Mouse (Mus musculus) urinary bladder, adult 2 months (tissue): ENCODE data around the gene Plac8. TPM values are rescaled to one million over a fixed set of nuclear protein-coding genes. Genes with fewer than 3 reads are reported as not detected.

Experiments used
- DNase-seq: peaks from one replicate; pipeline ENCODE4 v3.0.0; 2022; ENCODE audit warnings: low spot score
- polyA plus RNA-seq: library from polyadenylated mRNA; depleted of rRNA; stranded (reverse); fragments of >200 nt; gene quantifications from 2 replicates; pipeline ENCODE4 v1.2.3, GENCODE M21; 2012; rRNA removed

The Plac8 gene
- polyA plus RNA-seq: 117 and 123 TPM in 2 replicates

GRCm38 (mm10) chr5:100572069-100572468, at the start of gene Plac8:
Gene Plac8, minus strand, starts transcription at chr5:100572245.
- DNase-seq: no peak

GRCm38 (mm10) chr5:100620952-100621351, 48.9 kb upstream of the Plac8 start:
- DNase-seq: no peak

- DNase-seq: no peak
These were observed 47.7 kb upstream of the Plac8 start for GRCm38 (mm10) chr5:100619586-100620275.

DNA sequence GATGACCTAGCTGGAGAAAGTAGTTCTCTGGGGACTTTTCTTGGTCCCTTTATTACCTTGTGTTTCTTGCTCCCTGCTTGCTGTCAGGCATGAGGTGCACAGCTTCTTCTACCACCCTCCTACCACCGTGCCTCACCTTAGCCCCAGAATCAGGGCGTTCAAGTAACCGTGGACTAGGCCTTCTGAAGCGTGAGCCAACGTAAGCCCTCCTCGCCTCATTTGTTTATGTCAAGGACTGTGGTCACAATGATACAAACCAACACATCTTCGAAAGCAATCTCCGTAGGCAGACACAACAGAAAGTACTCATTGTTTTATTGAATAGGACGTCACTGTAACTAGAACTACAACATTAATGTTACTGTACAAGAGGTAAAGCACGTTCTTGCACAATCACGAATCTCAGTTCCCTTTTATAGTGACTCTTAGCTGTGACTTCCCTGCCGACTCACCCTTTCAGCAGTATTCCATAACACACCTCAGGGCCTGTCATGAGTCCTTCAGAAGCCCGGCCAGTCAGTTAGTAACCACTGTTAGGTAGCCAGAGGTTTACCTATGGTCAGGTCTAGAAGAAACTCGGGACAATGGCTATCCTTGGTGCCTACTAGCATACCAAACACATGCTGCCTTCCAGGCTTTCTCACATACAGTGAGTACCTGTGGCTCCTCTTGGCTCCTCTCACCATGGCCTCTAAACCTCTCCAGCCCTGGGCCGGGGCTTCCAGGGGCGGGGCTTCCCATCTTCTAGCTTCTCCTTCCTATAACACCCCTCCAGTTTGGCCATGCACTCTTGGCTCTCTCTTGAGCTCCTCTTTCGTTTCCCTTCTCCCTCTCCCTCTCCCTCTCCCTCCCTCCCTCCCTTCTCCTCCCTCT, 42.1 kb upstream of the Plac8 start:
- DNase-seq: no peak

DNA sequence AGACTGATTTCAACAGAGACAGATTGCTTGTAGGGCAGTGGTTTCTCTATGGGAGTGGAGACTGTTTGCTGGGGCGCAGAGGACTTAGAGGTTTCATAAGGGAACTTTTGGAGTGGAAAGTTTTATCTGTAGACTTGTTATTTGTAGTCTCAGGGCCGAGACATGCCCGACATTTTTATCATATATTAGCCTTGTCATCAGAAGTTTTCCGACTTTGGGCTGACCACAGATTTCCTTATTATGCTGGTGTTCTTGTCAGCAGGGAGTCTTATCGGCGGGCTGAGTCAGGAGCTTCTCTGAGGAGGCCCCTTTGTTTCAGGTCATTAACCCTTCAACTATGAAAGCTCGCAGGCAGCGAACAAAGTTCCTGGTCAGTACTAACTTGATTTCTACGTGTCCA, 35.8 kb upstream of the Plac8 start:
- DNase-seq: no peak

DNA sequence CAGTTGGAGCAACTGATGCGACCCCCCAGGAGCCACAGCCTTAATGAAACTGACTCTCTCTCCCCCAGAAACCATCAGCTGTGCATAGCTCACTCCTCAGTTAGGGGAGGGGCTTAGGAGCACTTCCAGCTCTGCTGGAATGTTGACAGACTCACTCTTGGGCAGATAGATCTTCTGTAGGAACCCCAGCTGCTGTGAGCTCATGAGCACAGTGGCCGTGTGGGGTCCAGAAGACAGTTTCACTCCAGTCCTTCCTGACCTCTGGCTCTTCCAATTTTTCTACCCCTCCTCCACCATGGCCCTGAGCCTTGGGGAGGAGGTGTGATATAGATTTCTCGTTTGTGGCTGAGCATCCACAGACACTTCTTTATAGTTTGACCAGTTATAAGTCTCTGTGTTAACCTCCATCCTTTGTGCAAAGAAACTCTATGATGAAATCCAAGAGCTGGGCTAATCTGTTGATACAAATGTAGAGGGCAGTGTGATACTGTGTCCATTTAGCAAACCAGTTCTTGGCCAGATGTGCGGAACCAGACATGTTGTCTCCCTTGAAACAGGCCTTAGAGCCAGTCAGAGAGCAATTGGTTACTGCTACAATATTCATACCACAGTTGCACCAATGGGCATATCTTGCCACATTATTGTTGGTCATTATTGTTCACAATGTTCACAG, 35.2 kb upstream of the Plac8 start:
- DNase-seq: no peak

- no peak for DNase-seq
These were observed 33.8 kb upstream of the Plac8 start for GRCm38 (mm10) chr5:100605828-100606229.

DNA sequence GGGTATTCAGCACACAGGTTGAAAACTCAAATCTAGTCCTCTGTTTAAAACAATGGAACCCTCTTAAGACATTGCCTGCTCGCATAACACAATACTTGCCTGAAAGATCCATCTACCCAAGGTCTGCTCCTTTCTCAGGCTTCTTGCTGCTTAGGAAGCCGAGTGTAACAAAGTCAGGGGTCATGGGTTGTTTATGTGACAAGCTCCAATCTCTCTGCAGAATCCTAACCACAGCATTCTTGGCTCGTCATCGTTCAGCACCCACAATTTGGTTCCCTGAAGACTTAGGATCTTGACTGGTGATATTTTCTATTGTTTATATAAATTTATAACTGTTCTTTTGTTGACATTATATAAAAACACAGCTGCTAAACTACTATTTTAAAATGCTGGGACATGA, 32.0 kb upstream of the Plac8 start:
- DNase-seq: no peak

DNA sequence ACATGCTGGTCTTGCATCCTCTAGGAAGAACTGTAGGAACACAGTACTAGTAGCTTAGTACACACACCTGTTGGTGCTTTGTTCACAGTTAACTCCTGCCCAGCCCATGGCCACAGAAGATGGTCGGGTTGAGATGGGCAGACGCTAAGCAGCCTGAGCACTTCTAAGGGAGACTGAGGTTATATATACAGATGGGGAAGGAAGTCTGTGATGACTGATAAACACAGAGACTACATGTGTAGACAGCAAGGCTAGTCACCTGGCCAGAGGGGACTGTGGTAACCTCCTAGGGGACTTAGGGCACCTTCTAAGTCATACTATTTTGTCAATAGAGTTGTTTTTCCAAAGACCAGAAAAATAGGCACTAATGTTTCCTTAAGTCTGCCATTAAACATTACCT, 29.8 kb upstream of the Plac8 start:
- no peak for DNase-seq

DNA sequence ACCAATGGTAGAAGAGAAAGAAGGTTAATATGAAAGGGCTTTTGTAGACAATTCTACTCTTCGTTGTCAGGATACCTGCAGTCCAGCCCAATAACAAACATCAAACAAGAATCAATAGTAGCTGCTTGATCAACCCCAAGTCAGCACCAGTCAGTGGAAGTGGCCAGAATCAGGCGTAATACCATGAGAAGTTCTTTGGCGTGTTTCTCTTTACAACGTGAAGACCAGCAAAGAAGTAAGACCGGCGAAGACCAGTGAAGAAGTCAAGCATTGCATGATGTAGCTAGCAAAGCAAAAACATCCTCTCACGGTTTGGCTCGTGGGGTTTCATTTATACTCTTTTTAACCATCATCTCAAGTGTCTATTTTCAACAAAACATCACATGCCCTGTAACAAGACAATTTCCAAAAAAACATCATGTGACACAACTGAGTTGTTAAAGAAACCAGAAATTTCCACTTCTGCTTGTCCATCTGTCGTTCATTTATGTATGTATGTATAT, 27.0 kb upstream of the Plac8 start:
- DNase-seq: no peak

GRCm38 (mm10) chr5:100597886-100598485, 25.9 kb upstream of the Plac8 start:
- no peak for DNase-seq

DNA sequence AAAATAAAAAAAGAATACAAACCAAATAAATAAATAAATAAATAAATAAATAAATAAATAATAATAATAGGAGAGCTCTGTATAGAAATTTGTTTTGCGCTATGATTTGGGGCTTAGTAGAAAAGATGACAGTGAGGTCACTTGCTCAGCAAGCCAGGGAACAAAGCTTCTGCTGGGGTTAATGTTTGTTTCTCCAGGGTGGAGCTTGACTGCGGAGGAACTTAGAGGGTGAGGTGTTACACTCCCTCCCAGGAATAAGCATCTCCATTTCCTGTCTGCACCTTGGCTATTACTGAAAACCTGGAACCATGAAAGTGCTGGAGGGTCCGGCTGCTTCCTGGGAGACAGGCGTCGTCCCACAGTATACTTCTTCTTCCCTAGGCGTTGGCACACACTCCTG, 24.0 kb upstream of the Plac8 start:
- DNase-seq: no peak

DNA sequence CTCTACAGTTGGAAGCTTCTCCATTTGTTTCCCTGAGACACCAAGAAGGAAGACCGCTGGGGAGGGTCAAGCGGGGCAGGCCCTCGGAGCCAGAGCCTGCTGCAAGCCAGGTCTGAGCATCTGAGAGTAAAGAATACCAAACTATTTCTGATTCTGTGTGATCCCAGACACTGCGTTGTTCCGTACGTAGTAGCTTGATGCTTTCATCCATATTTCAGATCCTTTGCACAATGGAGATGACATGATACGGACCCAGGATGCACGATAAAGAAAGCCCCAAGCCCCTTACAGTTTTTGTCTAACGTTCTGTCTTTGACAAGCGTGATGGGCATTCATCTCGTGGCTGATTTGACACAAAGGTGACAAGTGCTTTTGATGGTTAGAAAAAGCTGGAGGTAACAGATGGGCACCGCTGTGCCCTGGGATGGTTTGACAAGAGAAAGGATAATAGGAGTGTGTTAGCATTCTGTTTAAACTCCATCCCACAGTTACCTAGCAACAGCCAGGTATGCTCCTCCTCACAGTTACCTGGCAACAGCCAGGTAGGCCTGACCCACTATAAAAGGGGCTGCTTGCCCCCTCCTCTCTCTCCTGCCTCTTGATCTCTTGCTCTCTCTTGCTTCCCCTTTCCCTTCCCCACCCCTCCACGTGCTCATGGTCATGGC, 22.9 kb upstream of the Plac8 start:
- DNase-seq: no peak

DNA sequence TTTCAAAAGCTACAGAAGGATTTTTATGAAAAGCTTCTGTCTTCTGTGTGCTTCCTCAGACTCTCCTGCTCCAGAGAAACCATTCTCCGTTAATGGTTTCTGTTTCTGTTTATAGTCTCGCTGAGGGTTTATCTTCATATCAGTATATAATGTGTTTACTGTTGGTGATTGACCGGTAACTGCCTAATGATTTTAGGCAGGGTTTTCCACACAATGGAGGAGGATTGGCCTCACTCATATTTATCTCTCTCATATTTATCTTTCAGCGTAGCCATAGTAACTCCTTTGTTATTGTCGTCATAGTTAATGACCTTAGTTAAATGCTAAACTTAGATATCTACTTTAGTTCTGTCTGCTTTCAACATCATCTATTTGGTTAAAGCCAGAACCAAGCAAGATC, 18.5 kb upstream of the Plac8 start:
- DNase-seq: no peak

- DNase-seq: no peak
These were observed 15.6 kb upstream of the Plac8 start for GRCm38 (mm10) chr5:100587626-100588025.

GRCm38 (mm10) chr5:100587136-100587535, 15.1 kb upstream of the Plac8 start:
- DNase-seq: no peak

- DNase-seq: no peak
These were observed 13.6 kb upstream of the Plac8 start for GRCm38 (mm10) chr5:100585657-100586056.

- DNase-seq: no peak
These were observed 13.2 kb upstream of the Plac8 start for GRCm38 (mm10) chr5:100585206-100585644.

GRCm38 (mm10) chr5:100583066-100583465, 11.0 kb upstream of the Plac8 start:
- no peak for DNase-seq

GRCm38 (mm10) chr5:100582435-100582826, 10.4 kb upstream of the Plac8 start:
- no peak for DNase-seq
